Mouse (Mus musculus) embryonic facial prominence, embryonic 13.5 days (tissue): Measurements from ENCODE around the gene Syt2. TPM values are rescaled to one million over a fixed set of nuclear protein-coding genes. Genes with fewer than 3 reads are reported as not detected.

ENCODE experiments used
- ATAC-seq: fragments of 200-750 bp; cut with Nextera tagmentation; 2 replicates; pipeline ENCODE4 v1.8.0; 2017; ENCODE audit warnings: low read depth; ENCODE audit not compliant: insufficient number of reproducible peaks, insufficient read depth, low FRiP score, low TSS enrichment
- H3K27ac ChIP-seq: fragments of 300-500 bp; sonication (generic); 2 replicates; pipeline ENCODE4 v1.5.1; 2015; ENCODE audit warnings: moderate library complexity, mild to moderate bottlenecking, inconsistent platforms
- H3K27me3 ChIP-seq: fragments of 300-500 bp; sonication (generic); 2 replicates; pipeline ENCODE4 v1.6.1; 2015; ENCODE audit warnings: mild to moderate bottlenecking, inconsistent platforms
- H3K36me3 ChIP-seq: fragments of 300-500 bp; sonication (generic); 2 replicates; pipeline ENCODE4 v1.6.1; 2015; ENCODE audit warnings: mild to moderate bottlenecking, inconsistent platforms
- H3K4me1 ChIP-seq: fragments of 300-500 bp; sonication (generic); 2 replicates; pipeline ENCODE4 v1.6.1; 2015; ENCODE audit warnings: inconsistent platforms
- H3K4me2 ChIP-seq: fragments of 300-500 bp; sonication (generic); 2 replicates; pipeline ENCODE4 v1.6.1; 2015; ENCODE audit warnings: moderate library complexity, mild to moderate bottlenecking, inconsistent platforms
- H3K4me3 ChIP-seq: fragments of 300-500 bp; sonication (generic); 2 replicates; pipeline ENCODE4 v1.5.1; 2015; ENCODE audit warnings: mild to moderate bottlenecking, inconsistent platforms
- H3K9ac ChIP-seq: fragments of 300-500 bp; sonication (generic); 2 replicates; pipeline ENCODE4 v1.6.1; 2015; ENCODE audit warnings: mild to moderate bottlenecking, inconsistent platforms
- H3K9me3 ChIP-seq: fragments of 300-500 bp; sonication (generic); 2 replicates; pipeline ENCODE4 v1.6.1; 2016; ENCODE audit warnings: inconsistent platforms
- WGBS: fragments of 180-500 bp; shearing (Covaris S2); methylation state at CpG from one replicate; pipeline ENCODE4 v1.1.7; 2015; ENCODE audit warnings: mixed read lengths; 5-methylcytosine and 5-hydroxymethylcytosine counted together
- polyA plus RNA-seq: library from polyadenylated mRNA; unstranded; fragments of >200 nt; fragmentation: Nextera tagmentation; extraction: Ambion mirVana; gene quantifications from 2 replicates; pipeline ENCODE4 v1.2.1, GENCODE M21; 2015

Gene Syt2
- polyA plus RNA-seq, 1 experiment from 2014 or later, result 0.46 TPM

GRCm38 (mm10) chr1:134752447-134752846 is 106.0 kb downstream of the Syt2 start:
- Histone ChIP-seq H3K4me3 (no peak overlapping the region), H3K9ac (no peak overlapping the region), H3K36me3 (peaks cover 9% of the 10 kb centered on the region; the same call in 1 of the 2 replicates), H3K4me1 (peaks cover 50% of the 10 kb centered on the region), H3K27me3 (peaks cover 2% of the 10 kb centered on the region; the same call in 1 of the 2 replicates), H3K27ac (no peak overlapping the region), H3K4me2 (no peak overlapping the region), H3K9me3 (no peaks in the 10 kb centered on the region)
- no peak for ATAC-seq
- WGBS, result 75% methylated on average over 5 of the region's 5 CpGs

GRCm38 (mm10) chr1:134753751-134754630 is 107.5 kb downstream of the Syt2 start:
- 44% methylated on average over 13 of the region's 13 CpGs for WGBS
- no peak overlapping the region for H3K4me2 ChIP-seq
- no peak; the same call in 1 of the 2 replicates for ATAC-seq
- H3K27me3 ChIP-seq, result no peaks in the 10 kb centered on the region
- H3K36me3 ChIP-seq, result peaks cover 15% of the 10 kb centered on the region
- H3K9me3 ChIP-seq, result no peaks in the 10 kb centered on the region
- peaks cover 46% of the 10 kb centered on the region for H3K4me1 ChIP-seq
- peak overlapping the region; percentile 12; the same call in 1 of the 2 replicates for H3K27ac ChIP-seq
- H3K4me3 ChIP-seq, result no peak overlapping the region
- no peak overlapping the region for H3K9ac ChIP-seq

- Histone ChIP-seq H3K4me1 (peaks cover 43% of the 10 kb centered on the region), H3K9ac (no peak overlapping the region)
- 69% methylated on average over 10 of the region's 10 CpGs for WGBS
Observed at GRCm38 (mm10) chr1:134754818-134755217, 108.3 kb downstream of the Syt2 start.

DNA sequence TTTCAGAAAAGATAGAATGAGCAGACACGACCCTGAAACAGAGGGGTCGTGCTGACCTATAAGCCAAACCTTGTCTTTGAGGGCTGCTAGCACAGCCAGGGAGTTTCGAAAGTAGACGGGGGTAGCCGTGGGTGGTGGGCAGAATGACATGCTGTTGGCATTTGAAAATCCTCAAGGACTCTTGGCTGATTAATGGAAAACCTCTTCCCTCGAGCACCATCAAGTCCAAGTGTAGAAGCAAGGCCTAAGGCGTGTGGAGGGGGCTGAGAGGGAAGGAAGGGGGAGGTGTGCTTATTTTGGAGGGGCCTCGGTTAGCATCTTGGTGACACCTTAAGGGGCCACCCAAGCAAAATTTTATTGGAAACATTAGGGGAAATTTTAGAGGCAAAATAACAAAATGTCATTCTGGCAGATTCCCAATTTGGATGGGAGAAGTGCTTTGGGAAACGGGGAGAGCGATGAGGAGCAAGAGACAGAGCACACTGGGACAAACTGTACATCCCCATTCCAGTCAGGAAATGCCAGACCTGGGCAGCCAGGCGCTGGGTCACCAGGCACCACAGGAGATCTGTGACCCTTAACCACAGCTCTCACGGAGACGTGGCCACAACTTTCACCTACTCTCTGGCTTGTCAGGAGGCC is 109.2 kb downstream of the Syt2 start:
- Histone ChIP-seq H3K9ac (no peak overlapping the region), H3K27ac (no peak overlapping the region), H3K4me2 (no peak overlapping the region), H3K27me3 (no peaks in the 10 kb centered on the region), H3K4me3 (no peak overlapping the region), H3K9me3 (no peaks in the 10 kb centered on the region), H3K4me1 (peaks cover 36% of the 10 kb centered on the region), H3K36me3 (peaks cover 32% of the 10 kb centered on the region)
- 64% methylated on average over 13 of the region's 13 CpGs for WGBS
- ATAC-seq, result no peak

More at GRCm38 (mm10) chr1:134754818-134755217, 108.3 kb downstream of the Syt2 start:
- no peak overlapping the region for H3K4me2 ChIP-seq
- H3K27me3 ChIP-seq, result no peaks in the 10 kb centered on the region
- no peaks in the 10 kb centered on the region for H3K9me3 ChIP-seq
- no peak overlapping the region for H3K4me3 ChIP-seq
- H3K36me3 ChIP-seq, result peaks cover 24% of the 10 kb centered on the region
- H3K27ac ChIP-seq, result no peak overlapping the region
- no peak for ATAC-seq

- no peaks in the 10 kb centered on the region for H3K9me3 ChIP-seq
- no peak for ATAC-seq
- 0 out of 2 replicates have a peak overlapping the region, but pooled peaks have one; percentile 1 for H3K9ac ChIP-seq
- H3K27ac ChIP-seq, result no peak overlapping the region
- H3K4me1 ChIP-seq, result peaks cover 30% of the 10 kb centered on the region
- WGBS, result 75% methylated on average over 10 of the region's 10 CpGs
- H3K4me3 ChIP-seq, result no peak overlapping the region
- peaks cover 39% of the 10 kb centered on the region for H3K36me3 ChIP-seq
- H3K27me3 ChIP-seq, result no peaks in the 10 kb centered on the region
- no peak overlapping the region for H3K4me2 ChIP-seq
Observed at GRCm38 (mm10) chr1:134756190-134756873, 109.9 kb downstream of the Syt2 start.

DNA sequence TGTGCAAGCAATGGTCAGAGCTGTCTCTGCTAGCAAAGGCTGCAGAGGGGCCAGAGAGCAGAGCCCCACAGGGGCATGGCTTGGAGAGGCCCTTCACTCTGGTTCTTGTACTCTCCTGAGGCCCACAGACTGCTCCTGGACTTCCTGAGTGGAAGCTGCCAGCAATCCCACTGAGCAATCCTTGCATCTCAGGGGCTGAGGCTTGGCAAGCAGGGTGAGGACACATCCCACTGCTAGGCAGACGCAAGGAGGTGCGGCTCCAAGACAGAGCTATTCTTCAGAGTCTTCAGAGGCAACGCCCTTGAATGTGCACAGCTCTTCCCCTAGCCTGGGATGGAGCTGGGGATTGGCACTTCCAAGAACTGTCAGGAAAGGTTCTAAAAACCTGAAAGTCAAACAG is 110.8 kb downstream of the Syt2 start:
- 84% methylated on average over 3 of the region's 3 CpGs for WGBS
- H3K4me2 ChIP-seq, result no peak overlapping the region
- no peak overlapping the region for H3K4me3 ChIP-seq
- 0 out of 2 replicates have a peak overlapping the region, but pooled peaks have one; percentile 1 for H3K9ac ChIP-seq
- no peak overlapping the region for H3K27ac ChIP-seq
- ATAC-seq, result no peak
- H3K9me3 ChIP-seq, result no peaks in the 10 kb centered on the region
- peaks cover 42% of the 10 kb centered on the region for H3K36me3 ChIP-seq
- H3K27me3 ChIP-seq, result no peaks in the 10 kb centered on the region
- peaks cover 22% of the 10 kb centered on the region for H3K4me1 ChIP-seq

DNA sequence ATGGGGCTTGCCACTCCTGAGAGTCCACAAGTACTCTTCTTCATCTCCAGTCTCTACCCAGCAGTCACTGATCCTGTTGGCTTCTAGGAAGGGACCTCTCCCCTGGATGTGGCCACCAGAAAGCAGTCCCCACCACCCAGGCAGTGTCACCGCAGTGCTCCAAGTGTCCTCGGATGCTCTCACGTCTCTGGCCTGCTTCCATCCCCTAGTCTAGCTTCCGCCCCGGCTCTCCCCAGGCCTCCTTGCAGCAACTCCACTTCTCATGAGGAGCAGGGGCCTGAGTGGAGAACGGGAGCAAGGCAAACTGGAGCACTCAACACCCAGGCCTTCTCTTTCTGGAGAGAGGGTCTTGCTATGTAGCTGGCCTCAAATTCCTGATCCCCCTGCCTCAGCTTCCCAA is 112.7 kb downstream of the Syt2 start:
- H3K36me3 ChIP-seq, result peaks cover 50% of the 10 kb centered on the region
- no peak overlapping the region for H3K27ac ChIP-seq
- 93% methylated on average over 6 of the region's 6 CpGs for WGBS
- H3K4me3 ChIP-seq, result no peak overlapping the region
- H3K27me3 ChIP-seq, result no peaks in the 10 kb centered on the region
- no peak overlapping the region for H3K4me2 ChIP-seq
- H3K4me1 ChIP-seq, result peaks cover 11% of the 10 kb centered on the region
- no peak for ATAC-seq
- no peaks in the 10 kb centered on the region for H3K9me3 ChIP-seq
- no peak overlapping the region for H3K9ac ChIP-seq

DNA sequence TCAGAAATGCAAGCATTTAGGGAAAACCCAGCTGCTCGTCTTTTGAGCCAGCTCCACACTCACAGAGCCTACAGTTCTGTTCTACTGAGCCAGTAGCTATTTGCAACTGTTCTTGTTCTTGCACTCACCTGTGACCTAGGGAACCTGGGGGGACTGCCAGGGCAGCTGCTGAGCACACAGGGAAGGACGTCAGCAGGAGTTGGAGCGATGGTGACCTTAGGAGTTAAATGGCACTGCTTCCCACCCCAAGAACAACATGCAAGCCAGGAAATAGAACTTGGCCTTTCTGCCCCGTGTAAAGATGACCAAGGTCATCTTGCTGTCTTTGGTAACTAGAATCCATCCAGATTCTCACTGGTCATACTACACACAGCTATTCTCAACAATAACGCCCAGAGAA is 114.2 kb downstream of the Syt2 start:
- 77% methylated on average over 5 of the region's 5 CpGs for WGBS

GRCm38 (mm10) chr1:134761534-134761933 is 115.1 kb downstream of the Syt2 start:
- H3K27ac ChIP-seq, result no peak overlapping the region
- H3K9me3 ChIP-seq, result no peaks in the 10 kb centered on the region
- H3K9ac ChIP-seq, result no peak overlapping the region
- ATAC-seq, result no peak
- H3K4me3 ChIP-seq, result no peak overlapping the region
- H3K4me2 ChIP-seq, result no peak overlapping the region
- H3K4me1 ChIP-seq, result peaks cover 14% of the 10 kb centered on the region
- peaks cover 53% of the 10 kb centered on the region for H3K36me3 ChIP-seq
- no peaks in the 10 kb centered on the region for H3K27me3 ChIP-seq
- 90% methylated on average over 7 of the region's 7 CpGs for WGBS

More for the DNA sequence above, 114.2 kb downstream of the Syt2 start:
- H3K36me3 ChIP-seq, result peaks cover 48% of the 10 kb centered on the region
- no peak overlapping the region for H3K4me2 ChIP-seq
- no peak overlapping the region for H3K9ac ChIP-seq
- H3K27me3 ChIP-seq, result no peaks in the 10 kb centered on the region
- H3K27ac ChIP-seq, result no peak overlapping the region
- no peaks in the 10 kb centered on the region for H3K9me3 ChIP-seq
- no peak for ATAC-seq
- H3K4me3 ChIP-seq, result no peak overlapping the region
- H3K4me1 ChIP-seq, result peaks cover 17% of the 10 kb centered on the region

- H3K27ac ChIP-seq, result no peak overlapping the region
- H3K9me3 ChIP-seq, result no peaks in the 10 kb centered on the region
- no peak overlapping the region for H3K9ac ChIP-seq
- H3K36me3 ChIP-seq, result peaks cover 55% of the 10 kb centered on the region
- no peak overlapping the region for H3K4me2 ChIP-seq
- WGBS, result 91% methylated on average over 4 of the region's 4 CpGs
- H3K4me3 ChIP-seq, result no peak overlapping the region
- H3K4me1 ChIP-seq, result peaks cover 20% of the 10 kb centered on the region
- H3K27me3 ChIP-seq, result no peaks in the 10 kb centered on the region
- ATAC-seq, result no peak
Observed at GRCm38 (mm10) chr1:134763250-134763649, 116.8 kb downstream of the Syt2 start.

- Histone ChIP-seq H3K4me2 (no peak overlapping the region), H3K27ac (no peak overlapping the region), H3K4me3 (no peak overlapping the region), H3K9ac (no peak overlapping the region), H3K4me1 (peaks cover 20% of the 10 kb centered on the region), H3K36me3 (peaks cover 59% of the 10 kb centered on the region), H3K27me3 (no peaks in the 10 kb centered on the region), H3K9me3 (no peaks in the 10 kb centered on the region)
- ATAC-seq, result no peak
- 85% methylated on average over 11 of the region's 11 CpGs for WGBS
Observed at GRCm38 (mm10) chr1:134763776-134764438, 117.4 kb downstream of the Syt2 start.
